Mouse (Mus musculus) kidney, postnatal 36 days (tissue): ENCODE data around the gene Slc22a14.
A peak's percentile ranks its signal among the peaks of the same experiment; 100 is the strongest.

ENCODE experiments used
- DNase-seq, 2 experiments: peaks; one replicate each; pipeline ENCODE4 v3.0.0; 2021 to 2022; ENCODE audit warnings: mixed read lengths in 2 of 2

The Slc22a14 gene

DNA sequence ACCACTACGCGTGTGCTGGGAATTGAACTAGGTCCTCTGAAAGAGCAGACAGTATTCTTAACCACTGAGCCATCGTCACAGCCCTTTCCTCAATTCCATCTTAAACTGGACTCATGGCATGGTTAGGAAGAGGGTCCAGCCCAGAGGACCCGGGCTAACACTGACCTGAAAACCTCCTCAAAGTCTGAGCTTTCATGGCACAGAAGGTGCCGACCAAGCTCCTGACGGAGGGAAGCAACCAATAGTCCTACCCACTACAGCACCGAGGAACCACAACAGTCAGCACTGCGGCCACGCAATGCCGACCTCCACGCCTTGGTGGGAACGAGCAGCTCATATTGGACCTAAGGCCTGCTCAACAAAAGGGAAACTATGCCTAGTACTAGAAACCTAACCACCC is 109.2 kb downstream of the Slc22a14 start:
- no peak for DNase-seq

DNA sequence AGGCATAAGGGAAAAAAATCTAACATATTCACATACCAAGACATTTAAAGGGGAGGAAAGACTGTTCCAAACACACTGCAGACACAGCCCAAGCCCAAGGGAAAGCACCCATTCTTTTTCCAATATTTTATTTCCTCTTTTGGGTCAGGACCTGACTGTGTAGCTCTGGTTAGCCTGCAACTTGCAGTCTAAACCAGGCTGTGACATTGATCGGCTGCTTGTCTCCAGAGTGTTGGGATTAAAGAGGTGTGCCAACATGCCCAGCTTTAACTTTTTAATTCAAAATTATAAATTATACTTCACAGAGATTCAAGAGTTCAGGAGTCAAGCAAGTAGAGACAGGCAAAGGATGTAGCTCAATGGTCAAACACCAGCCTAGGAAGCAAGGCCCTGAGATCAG is 110.3 kb downstream of the Slc22a14 start:
- DNase-seq, result no peak

DNA sequence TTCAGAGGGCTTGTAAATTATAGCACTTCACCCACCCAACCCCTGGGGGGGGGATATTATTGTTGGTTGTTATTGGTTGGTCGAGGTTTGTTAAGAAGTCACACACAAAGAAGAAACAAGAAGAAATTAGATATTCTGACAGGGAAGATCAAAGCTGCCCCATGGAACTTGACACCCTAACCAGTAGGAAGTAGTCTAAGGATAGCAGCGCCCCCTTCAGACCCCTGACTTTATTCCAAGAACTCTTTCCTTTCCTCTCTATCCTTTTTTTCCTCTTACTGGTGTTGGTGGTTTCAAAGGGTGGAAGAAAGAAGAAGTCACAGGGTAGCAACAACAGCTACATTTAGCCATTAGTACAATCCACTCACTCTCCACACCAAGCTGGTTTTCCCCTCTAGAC is 111.2 kb downstream of the Slc22a14 start:
- peak; percentile 19 to 60 for DNase-seq

DNA sequence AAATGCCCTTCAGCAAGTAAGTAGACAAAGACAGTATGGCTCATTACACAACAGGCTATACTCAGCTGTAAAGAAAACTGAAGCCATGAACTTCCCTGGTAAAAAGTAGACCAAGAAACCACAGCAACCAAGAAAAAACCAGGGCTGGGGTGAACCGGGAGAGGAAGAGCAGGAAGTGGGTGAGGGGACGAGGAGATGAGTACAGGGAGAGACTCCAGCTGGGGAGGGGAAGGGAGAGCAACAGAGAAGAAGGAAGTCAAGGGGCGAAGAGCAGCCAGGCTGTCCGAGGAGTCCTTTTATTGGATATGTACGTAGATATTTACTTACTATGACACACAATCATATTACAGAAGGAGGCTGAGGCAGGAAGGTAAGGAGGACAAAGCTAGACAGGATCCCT is 117.4 kb downstream of the Slc22a14 start:
- no peak for DNase-seq

GRCm38 (mm10) chr9:119246826-119247225 is 118.5 kb downstream of the Slc22a14 start:
- peak; percentile 91 to 93 for DNase-seq

DNA sequence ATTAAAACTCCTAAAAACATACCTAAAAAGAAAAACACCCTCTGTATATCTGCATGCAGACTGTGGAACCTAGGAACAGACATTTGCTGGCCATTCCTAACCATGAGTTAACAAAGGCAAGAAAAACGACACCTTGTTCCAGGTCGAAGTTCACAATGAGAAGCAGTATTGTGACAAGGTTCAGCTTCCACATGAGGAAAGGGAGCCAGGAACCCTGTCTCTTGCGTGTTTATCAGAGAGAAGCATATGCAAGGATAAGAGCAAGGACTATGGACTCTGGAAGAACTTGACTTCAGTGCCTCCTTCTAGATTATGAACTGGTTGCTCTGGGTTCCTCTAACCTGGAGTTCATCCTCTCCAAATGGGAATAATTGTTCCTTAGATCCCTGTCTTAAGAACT is 121.4 kb downstream of the Slc22a14 start:
- peak; percentile 51 to 73 for DNase-seq

GRCm38 (mm10) chr9:119241169-119241865 is 124.0 kb downstream of the Slc22a14 start:
- DNase-seq, result no peak

DNA sequence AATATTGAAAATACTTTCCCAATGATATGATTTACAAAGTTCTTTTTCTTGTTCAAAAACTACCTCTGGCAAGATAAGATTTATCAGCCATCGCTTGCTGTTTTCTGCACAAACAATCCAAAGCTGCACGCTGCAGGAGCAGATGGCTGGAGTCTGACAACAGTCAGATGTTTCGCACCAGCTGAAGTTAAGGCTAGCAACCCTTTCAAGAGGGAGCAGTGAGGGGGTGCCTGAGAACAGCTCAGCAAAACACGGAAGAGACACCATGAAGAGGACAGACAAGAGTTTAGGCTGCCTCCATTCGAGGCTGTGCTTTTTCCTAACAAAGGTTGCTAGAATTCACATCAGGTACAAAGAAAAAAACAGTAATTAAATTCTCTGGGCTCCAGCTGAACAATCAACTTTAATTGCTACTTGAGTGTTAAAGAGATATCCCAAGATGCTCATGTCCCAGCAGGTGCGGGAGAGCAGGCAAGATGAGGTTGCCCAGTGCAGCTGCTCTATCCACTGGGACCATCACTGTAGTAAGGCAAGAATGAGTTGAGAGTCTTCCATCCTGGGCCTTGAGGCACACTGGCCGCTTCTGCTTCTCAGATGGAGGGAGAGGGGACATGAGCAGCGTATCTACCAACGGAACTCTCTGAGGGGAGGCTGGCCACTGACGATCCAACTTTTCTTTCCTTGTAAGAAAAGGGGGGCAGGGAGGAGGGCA is 124.9 kb downstream of the Slc22a14 start:
- DNase-seq, result no peak

GRCm38 (mm10) chr9:119239274-119239673 is 126.1 kb downstream of the Slc22a14 start:
- DNase-seq, result peak; percentile 31 to 66

DNA sequence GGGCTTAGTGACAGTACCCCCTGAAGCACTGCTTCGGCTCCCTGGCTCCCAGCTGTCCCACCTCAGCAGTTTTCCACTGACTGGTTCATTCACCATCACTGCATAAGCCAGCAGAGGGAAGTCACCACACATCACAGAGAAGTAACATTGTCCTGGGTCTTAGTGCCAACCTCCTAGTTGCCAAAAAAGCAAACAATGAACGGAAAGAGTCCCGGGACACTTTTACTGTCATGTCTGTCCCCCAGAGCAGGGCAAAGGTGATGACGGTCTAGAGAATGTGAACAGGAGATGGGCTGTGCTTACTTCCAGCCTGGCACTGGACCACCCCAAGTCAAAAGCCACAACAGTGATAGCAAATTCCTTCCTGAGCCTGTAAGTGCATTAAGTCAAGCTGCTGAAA is 126.6 kb downstream of the Slc22a14 start:
- DNase-seq, result peak; percentile 30 to 42

DNA sequence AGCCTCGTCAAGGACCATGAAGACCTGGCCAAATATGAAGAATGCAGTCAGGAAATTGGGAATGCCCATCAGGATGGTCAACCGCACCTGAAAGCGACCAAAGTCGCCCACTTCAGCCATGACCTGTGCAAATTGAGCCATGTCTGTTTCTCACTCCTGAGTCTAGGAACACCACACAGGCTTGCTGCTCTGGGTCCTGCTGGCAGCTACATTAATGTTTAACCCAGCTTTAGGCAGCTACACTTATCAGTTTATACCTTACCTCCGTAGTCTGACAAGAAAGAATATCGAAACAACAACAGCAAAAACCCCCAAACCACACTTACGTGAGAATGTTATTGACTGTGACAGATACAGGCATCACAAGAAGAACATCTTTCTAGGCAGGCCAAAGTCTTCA is 133.8 kb downstream of the Slc22a14 start:
- no peak for DNase-seq

- DNase-seq, result no peak
Observed at GRCm38 (mm10) chr9:119230829-119231228, 134.5 kb downstream of the Slc22a14 start.

- no peak for DNase-seq
Observed at GRCm38 (mm10) chr9:119220249-119220648, 145.1 kb downstream of the Slc22a14 start.

- no peak for DNase-seq
Observed at GRCm38 (mm10) chr9:119219667-119220066, 145.7 kb downstream of the Slc22a14 start.

DNA sequence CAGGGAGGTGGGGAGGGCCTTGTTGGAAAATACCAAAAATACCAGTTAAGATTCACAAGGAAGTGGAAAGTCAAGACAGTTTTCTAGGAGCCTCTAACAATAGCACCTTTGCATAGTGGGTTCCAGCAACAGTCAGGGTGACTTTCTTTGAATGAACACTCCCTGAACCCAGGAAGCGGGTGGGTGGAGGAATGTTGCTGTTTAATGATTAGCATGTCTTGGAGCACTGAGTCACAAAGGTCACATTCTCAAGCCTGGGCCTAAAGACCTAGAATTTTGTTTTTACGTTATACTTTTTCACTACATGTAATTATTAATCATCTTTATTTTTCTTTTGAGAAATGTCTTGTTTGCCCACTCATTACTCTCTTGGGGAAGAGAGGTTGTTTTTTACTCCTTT is 150.0 kb downstream of the Slc22a14 start:
- DNase-seq, result peak; percentile 57 to 77

GRCm38 (mm10) chr9:119214601-119215000 is 150.8 kb downstream of the Slc22a14 start:
- DNase-seq, result peak; percentile 57 to 77

GRCm38 (mm10) chr9:119212996-119213395 is 152.4 kb downstream of the Slc22a14 start:
- DNase-seq, result no peak

DNA sequence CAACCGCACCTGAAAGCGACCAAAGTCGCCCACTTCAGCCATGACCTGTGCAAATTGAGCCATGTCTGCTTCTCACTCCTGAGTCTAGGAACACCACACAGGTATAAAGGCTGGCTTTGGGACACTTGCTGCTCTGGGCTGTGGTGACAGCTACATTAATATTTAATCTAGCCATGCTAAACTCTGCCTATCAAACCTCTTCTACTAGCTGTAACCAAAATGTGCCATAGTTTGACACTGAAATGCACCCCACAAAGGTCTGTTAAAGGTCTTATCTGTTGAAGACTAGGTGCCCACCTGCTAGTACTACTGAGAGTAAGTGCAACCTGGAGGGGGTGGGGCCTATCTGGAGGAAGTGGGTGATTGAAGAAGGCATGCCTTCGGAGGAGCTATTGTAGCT is 156.4 kb downstream of the Slc22a14 start, which contains the start of gene Slc22a13:
Slc22a13 (minus strand) TSS at position 101 of the 400 bp plus-strand sequence.
- no peak for DNase-seq

- peak; percentile 58 to 89 for DNase-seq
Observed at GRCm38 (mm10) chr9:119207113-119207512, 158.2 kb downstream of the Slc22a14 start.

DNA sequence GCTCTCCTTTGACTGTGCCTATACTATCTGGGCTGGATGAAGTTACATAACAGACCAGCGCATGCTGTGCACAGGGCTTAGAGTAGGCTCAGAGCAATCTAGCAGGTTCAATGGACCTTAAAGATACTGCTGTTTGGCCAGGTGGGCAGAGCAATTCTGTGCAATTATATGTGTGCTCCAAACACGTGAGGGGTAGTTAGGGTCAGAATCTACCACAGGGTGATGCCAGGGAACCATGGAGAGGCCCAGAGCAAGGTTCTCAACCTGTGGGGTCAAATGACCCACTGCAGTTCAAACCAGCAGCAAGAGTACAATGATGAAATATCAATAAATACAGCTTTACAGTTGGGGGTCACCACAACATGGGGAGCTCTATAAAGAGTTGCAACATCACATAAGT is 158.7 kb downstream of the Slc22a14 start:
- DNase-seq, result peak in 1 of 2 experiments; percentile 63

DNA sequence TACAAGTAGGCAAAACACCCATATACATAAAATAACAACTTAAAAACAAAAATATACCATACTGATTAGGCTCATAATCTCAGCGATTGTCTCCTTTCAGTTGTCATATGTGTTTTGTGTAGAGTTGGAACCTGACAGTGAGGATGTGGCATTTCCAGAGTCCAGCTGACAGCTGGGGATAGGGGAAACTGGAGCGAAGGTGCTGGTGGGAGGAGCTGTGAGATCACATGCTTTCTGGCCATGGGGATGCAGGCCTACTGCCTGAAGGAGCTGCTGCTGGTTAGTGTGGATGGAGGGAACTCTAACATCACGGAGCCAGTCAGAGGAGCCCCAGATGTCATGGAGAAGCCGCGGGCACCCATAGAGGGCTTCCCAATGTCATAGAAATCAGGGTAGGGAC is 159.6 kb downstream of the Slc22a14 start:
- DNase-seq, result peak; percentile 50 to 53

DNA sequence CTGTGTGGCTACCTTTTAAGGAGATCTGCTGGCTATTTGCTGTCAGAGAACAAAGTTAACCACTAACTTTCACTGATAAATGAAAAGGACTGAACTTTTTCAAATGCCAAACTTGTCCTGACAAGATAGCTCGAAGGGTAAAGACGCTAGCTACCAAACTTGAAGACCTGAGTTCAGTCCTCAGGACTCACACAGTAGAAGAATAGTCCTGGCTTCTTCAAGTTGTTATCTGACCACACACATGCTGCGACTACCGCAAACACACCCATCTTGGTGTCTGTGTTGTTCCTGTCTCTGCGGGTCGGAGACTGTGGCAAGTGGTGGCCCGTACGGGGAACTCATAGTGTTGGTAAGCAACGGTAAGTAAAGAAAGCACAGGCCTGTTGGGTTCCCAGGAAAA is 161.7 kb downstream of the Slc22a14 start:
- DNase-seq, result no peak

- peak in 1 of 2 experiments; percentile 55 for DNase-seq
Observed at GRCm38 (mm10) chr9:119201653-119202052, 163.7 kb downstream of the Slc22a14 start.

DNA sequence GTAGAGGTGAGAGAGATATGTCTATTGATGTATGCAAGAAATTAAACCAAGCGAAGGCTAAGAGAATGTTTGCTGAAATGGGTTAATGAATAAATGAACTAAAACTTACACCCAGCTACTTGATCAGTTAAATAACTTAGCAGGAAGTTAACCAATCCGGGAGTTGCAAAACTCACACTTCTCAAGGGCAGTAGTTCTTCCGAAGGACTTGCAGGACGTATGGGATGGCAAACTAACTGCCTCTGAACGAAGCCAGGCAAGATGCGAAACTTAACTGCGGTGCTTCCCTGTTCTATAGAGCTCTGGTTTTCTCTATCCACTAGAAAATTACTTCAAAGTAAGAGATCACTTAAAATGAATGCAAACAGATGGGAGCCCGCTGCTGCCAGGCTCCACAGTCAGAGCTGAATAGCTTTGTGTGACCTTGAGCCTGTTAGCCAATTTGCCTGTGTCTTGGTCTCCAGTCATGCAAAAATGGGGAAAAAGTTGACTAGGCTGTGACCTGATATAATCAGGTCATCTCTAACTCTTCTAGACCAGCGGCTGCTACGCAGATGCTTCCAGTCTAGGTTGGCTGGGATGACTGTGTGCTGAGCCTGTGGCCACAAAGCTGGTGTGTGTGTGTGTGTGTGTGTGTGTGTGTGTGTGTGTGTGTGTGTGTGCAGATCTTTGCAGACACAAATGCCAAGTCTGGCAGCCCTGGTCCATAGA is 166.0 kb downstream of the Slc22a14 start:
- DNase-seq, result peak; percentile 38 to 66
